Mouse (Mus musculus): ENCODE measurements at regions not wholly inside any gene's neighbourhood (a gene's known extent, or its start where the extent isn't known, plus 50 kb on each side); places are given as distances from the start of the nearest gene placed in this dataset.

DNA sequence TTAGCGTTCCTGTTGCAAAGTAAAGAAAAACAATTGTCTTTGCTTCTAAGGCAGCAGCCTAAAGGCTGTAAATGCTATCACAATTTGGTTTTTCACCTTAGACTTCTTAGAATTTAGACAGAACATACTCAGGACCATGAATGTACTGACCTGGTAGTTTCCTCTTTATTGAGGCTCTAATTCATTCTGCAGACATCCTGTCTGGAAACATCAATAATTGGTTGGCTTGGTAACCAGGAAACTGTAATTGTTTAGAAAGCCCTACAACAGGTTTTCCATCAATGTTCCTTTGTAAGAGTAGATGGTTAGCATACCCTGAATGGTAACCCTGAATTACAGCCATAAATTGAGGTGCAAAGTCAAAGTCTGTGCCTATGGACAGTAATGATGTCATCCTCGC lies 67.4 kb upstream of the Prr30 start:
- no peak for DNase-seq (ENCODE audit: low spot score in 2 of 2)

All from layer of hippocampus, adult 18-20 months (tissue).